Mouse (Mus musculus): Measurements from ENCODE around the gene Vsig8.

DNA sequence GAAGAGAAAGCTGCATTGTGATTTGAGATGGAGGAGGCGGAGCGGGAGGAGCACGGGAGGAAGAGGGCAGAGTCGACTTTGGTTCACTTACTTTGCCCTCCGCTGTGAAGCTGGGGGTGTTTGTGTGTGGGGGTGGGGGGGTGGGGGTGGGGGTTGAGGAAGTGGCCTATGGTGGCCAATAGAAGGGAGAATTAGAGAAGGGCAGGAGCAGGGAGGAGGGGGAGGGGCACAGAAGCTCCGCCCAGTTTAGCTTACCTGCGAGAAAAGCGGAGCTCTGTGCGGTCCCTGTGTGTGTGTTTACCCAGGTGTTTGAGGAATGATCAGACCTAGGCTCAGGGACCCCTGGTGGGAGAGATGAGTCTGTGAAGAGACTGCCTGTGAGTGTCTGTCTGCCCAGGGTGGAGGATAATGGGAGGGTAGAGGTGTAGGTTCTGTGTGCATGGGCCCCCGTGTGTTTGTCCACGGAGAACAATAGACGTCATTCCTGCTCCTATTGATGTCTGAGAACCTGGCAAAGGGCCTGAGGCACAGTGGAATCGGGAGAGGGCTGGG lies 45.2 kb upstream of the Vsig8 start:
- TF ChIP-seq CTCF (IDR thresholded peaks at IDR 0.05; ENCODE audit: control insufficient read depth, insufficient read depth, insufficient read length) (no peak), CEBPB (IDR thresholded peaks at IDR 0.05; ENCODE audit: low read depth) (no peak), MAX (IDR thresholded peaks at IDR 0.05) (no peak), USF1 (IDR thresholded peaks at IDR 0.05; ENCODE audit: low read depth) (no peak)
